Mouse (Mus musculus) midbrain, embryonic 14.5 days (tissue): Measurements from ENCODE around the gene Slc25a54. TPM values are rescaled to one million over a fixed set of nuclear protein-coding genes. Genes with fewer than 3 reads are reported as not detected.

Experiments used
- ATAC-seq: fragments of 200-750 bp; cut with Nextera tagmentation; 2 replicates; pipeline ENCODE4 v1.8.0; 2017; ENCODE audit warnings: moderate number of reproducible peaks, moderate library complexity; ENCODE audit not compliant: low FRiP score, low TSS enrichment
- DNase-seq: peaks from one replicate; pipeline ENCODE4 v3.0.0-alpha.2; 2015
- H3K27ac ChIP-seq: fragments of 300-500 bp; sonication (generic); replicated peaks from 2 replicates; pipeline ENCODE4 v1.5.1; 2014; ENCODE audit warnings: mild to moderate bottlenecking, low read depth, low read length, moderate library complexity
- H3K27me3 ChIP-seq: fragments of 300-500 bp; sonication (generic); 2 replicates; pipeline ENCODE4 v1.6.1; 2014; ENCODE audit warnings: low read length, control low read depth, mixed read lengths; ENCODE audit not compliant: control insufficient read depth, insufficient read depth
- H3K36me3 ChIP-seq: fragments of 300-500 bp; sonication (generic); 2 replicates; pipeline ENCODE4 v1.6.1; 2014; ENCODE audit warnings: low read length, control low read depth; ENCODE audit not compliant: control insufficient read depth, insufficient read depth
- H3K4me1 ChIP-seq: fragments of 300-500 bp; sonication (generic); 2 replicates; pipeline ENCODE4 v1.6.1; 2014; ENCODE audit warnings: mild to moderate bottlenecking, antibody characterized with exemption, low read length, control low read depth; ENCODE audit not compliant: control insufficient read depth, insufficient read depth
- H3K4me2 ChIP-seq: fragments of 300-500 bp; sonication (generic); 2 replicates; pipeline ENCODE4 v1.6.1; 2014; ENCODE audit warnings: mild to moderate bottlenecking, low read length, moderate library complexity
- H3K4me3 ChIP-seq: fragments of 300-500 bp; sonication (generic); replicated peaks from 2 replicates; pipeline ENCODE4 v1.5.1; 2014; ENCODE audit warnings: low read depth, low read length
- H3K9ac ChIP-seq: fragments of 300-500 bp; sonication (generic); replicated peaks from 2 replicates; pipeline ENCODE4 v1.6.1; 2014; ENCODE audit warnings: mild to moderate bottlenecking, low read length, moderate library complexity
- H3K9me3 ChIP-seq: fragments of 300-500 bp; sonication (generic); 2 replicates; pipeline ENCODE4 v1.6.1; 2016; ENCODE audit warnings: low read length, control low read depth, mixed read lengths; ENCODE audit not compliant: control insufficient read depth
- WGBS: fragments of 180-500 bp; shearing (Covaris S2); extraction: QIAGEN DNeasy Blood & Tissue Kit; methylation state at CpG from one replicate; pipeline ENCODE4 v1.1.7; 2014; 5-methylcytosine and 5-hydroxymethylcytosine counted together
- polyA plus RNA-seq: library from polyadenylated mRNA; unstranded; fragments of >200 nt; fragmentation: Nextera tagmentation; extraction: Ambion mirVana; gene quantifications from 2 replicates; pipeline ENCODE4 v1.2.1, GENCODE M21; 2014

Slc25a54 gene
- polyA plus RNA-seq, 1 experiment from 2014 or later, result not detected

GRCm38 (mm10) chr3:109051056-109051945 is 29.0 kb upstream of the Slc25a54 start:
- DNase-seq, result no peak
- WGBS, result 75% methylated on average over 11 of the region's 11 CpGs

GRCm38 (mm10) chr3:109051946-109052331 is 28.3 kb upstream of the Slc25a54 start:
- no peak for ATAC-seq
- H3K9me3 ChIP-seq, result no peaks in the 10 kb centered on the region
- no peak overlapping the region for H3K4me3 ChIP-seq
- no peak overlapping the region for H3K9ac ChIP-seq
- no peak overlapping the region for H3K4me2 ChIP-seq
- no peaks in the 10 kb centered on the region for H3K4me1 ChIP-seq
- no peaks in the 10 kb centered on the region for H3K27me3 ChIP-seq
- 84% methylated on average over 6 of the region's 6 CpGs for WGBS
- DNase-seq, result no peak
- H3K36me3 ChIP-seq, result no peaks in the 10 kb centered on the region
- no peak overlapping the region for H3K27ac ChIP-seq

More at GRCm38 (mm10) chr3:109051056-109051945, 29.0 kb upstream of the Slc25a54 start:
- no peaks in the 10 kb centered on the region for H3K4me1 ChIP-seq
- H3K36me3 ChIP-seq, result no peaks in the 10 kb centered on the region
- no peak overlapping the region for H3K4me3 ChIP-seq
- H3K9ac ChIP-seq, result no peak overlapping the region
- no peak overlapping the region for H3K27ac ChIP-seq
- ATAC-seq, result no peak
- no peaks in the 10 kb centered on the region for H3K27me3 ChIP-seq
- H3K4me2 ChIP-seq, result no peak overlapping the region
- H3K9me3 ChIP-seq, result no peaks in the 10 kb centered on the region

- Histone ChIP-seq H3K36me3 (no peaks in the 10 kb centered on the region), H3K4me3 (no peak overlapping the region), H3K9me3 (no peaks in the 10 kb centered on the region), H3K27me3 (no peaks in the 10 kb centered on the region), H3K27ac (no peak overlapping the region), H3K4me2 (no peak overlapping the region), H3K4me1 (no peaks in the 10 kb centered on the region), H3K9ac (no peak overlapping the region)
- DNase-seq (no peak), ATAC-seq (no peak)
- 76% methylated on average over 8 of the region's 8 CpGs for WGBS
Measured at GRCm38 (mm10) chr3:109059903-109060302, 20.4 kb upstream of the Slc25a54 start.

- DNase-seq (no peak), ATAC-seq (no peak)
- Histone ChIP-seq H3K27ac (no peak overlapping the region), H3K4me3 (no peak overlapping the region), H3K27me3 (no peaks in the 10 kb centered on the region), H3K4me2 (no peak overlapping the region), H3K9ac (no peak overlapping the region), H3K9me3 (no peaks in the 10 kb centered on the region), H3K36me3 (no peaks in the 10 kb centered on the region), H3K4me1 (no peaks in the 10 kb centered on the region)
- 80% methylated on average over 7 of the region's 7 CpGs for WGBS
Measured at GRCm38 (mm10) chr3:109062391-109062790, 17.9 kb upstream of the Slc25a54 start.

- H3K27ac ChIP-seq, result no peak overlapping the region
- H3K4me3 ChIP-seq, result no peak overlapping the region
- H3K9me3 ChIP-seq, result no peaks in the 10 kb centered on the region
- H3K36me3 ChIP-seq, result no peaks in the 10 kb centered on the region
- no peaks in the 10 kb centered on the region for H3K4me1 ChIP-seq
- H3K4me2 ChIP-seq, result no peak overlapping the region
- no peak overlapping the region for H3K9ac ChIP-seq
- WGBS, result 2% methylated on average over 6 of the region's 6 CpGs
- DNase-seq (peak; percentile 86), ATAC-seq (no peak; the same call in 1 of the 2 replicates)
- H3K27me3 ChIP-seq, result no peaks in the 10 kb centered on the region
Measured at GRCm38 (mm10) chr3:109062989-109063388, 17.3 kb upstream of the Slc25a54 start.

- H3K4me1 ChIP-seq, result no peaks in the 10 kb centered on the region
- H3K4me2 ChIP-seq, result no peak overlapping the region
- H3K4me3 ChIP-seq, result no peak overlapping the region
- H3K9ac ChIP-seq, result no peak overlapping the region
- H3K9me3 ChIP-seq, result no peaks in the 10 kb centered on the region
- no peaks in the 10 kb centered on the region for H3K36me3 ChIP-seq
- no peak for ATAC-seq
- no peak for DNase-seq
- no peaks in the 10 kb centered on the region for H3K27me3 ChIP-seq
- no peak overlapping the region for H3K27ac ChIP-seq
- 94% methylated on average over 2 of the region's 2 CpGs for WGBS
Measured at GRCm38 (mm10) chr3:109084418-109084817, 4.1 kb downstream of the Slc25a54 start.

- H3K36me3 ChIP-seq, result no peaks in the 10 kb centered on the region
- no peak for ATAC-seq
- no peaks in the 10 kb centered on the region for H3K4me1 ChIP-seq
- WGBS, result 2% methylated on average over 2 of the region's 2 CpGs
- H3K9ac ChIP-seq, result no peak overlapping the region
- H3K9me3 ChIP-seq, result no peaks in the 10 kb centered on the region
- H3K27me3 ChIP-seq, result no peaks in the 10 kb centered on the region
- H3K4me2 ChIP-seq, result no peak overlapping the region
- DNase-seq, result no peak
- no peak overlapping the region for H3K4me3 ChIP-seq
- no peak overlapping the region for H3K27ac ChIP-seq
Measured at GRCm38 (mm10) chr3:109088460-109088859, 8.2 kb downstream of the Slc25a54 start.

GRCm38 (mm10) chr3:109104702-109105101 is 24.4 kb downstream of the Slc25a54 start:
- Histone ChIP-seq H3K36me3 (no peaks in the 10 kb centered on the region), H3K9ac (no peak overlapping the region), H3K9me3 (no peaks in the 10 kb centered on the region), H3K4me3 (no peak overlapping the region), H3K27ac (no peak overlapping the region), H3K4me1 (no peaks in the 10 kb centered on the region), H3K27me3 (no peaks in the 10 kb centered on the region), H3K4me2 (no peak overlapping the region)
- no peak for DNase-seq
- 55% methylated on average over 8 of the region's 8 CpGs for WGBS
- no peak for ATAC-seq

- no peaks in the 10 kb centered on the region for H3K4me1 ChIP-seq
- no peak overlapping the region for H3K4me3 ChIP-seq
- H3K9me3 ChIP-seq, result no peaks in the 10 kb centered on the region
- no peaks in the 10 kb centered on the region for H3K27me3 ChIP-seq
- no peak for DNase-seq
- H3K36me3 ChIP-seq, result 0 out of 2 replicates have a peak, but pooled peaks cover 5% of the 10 kb centered on the region
- no peak overlapping the region for H3K9ac ChIP-seq
- no peak overlapping the region for H3K27ac ChIP-seq
- H3K4me2 ChIP-seq, result no peak overlapping the region
- no peak for ATAC-seq
Measured at GRCm38 (mm10) chr3:109117136-109117535, 36.9 kb downstream of the Slc25a54 start.
